Mouse (Mus musculus) heart, postnatal 0 days (tissue): ENCODE data around the gene Ccdc144b. TPM values are rescaled to one million over a fixed set of nuclear protein-coding genes. Genes with fewer than 3 reads are reported as not detected.

Experiments used
- ATAC-seq: fragments of 200-750 bp; cut with Nextera tagmentation; 2 replicates; pipeline ENCODE4 v1.8.0; 2017; ENCODE audit warnings: low read depth, moderate number of reproducible peaks, moderate library complexity; ENCODE audit not compliant: insufficient read depth
- DNase-seq: peaks from one replicate; pipeline ENCODE4 v3.0.0-alpha.2; 2016; ENCODE audit warnings: low spot score
- H3K27ac ChIP-seq: fragments of 300-500 bp; sonication (generic); 2 replicates; pipeline ENCODE4 v1.5.1; 2014; ENCODE audit warnings: low read depth, mild to moderate bottlenecking
- H3K27me3 ChIP-seq: fragments of 300-500 bp; sonication (generic); 2 replicates; pipeline ENCODE4 v1.6.1; 2014; ENCODE audit warnings: low read length, mixed read lengths; ENCODE audit not compliant: control insufficient read depth, insufficient read depth
- H3K36me3 ChIP-seq: fragments of 300-500 bp; sonication (generic); replicated peaks from 2 replicates; pipeline ENCODE4 v1.6.1; 2014; ENCODE audit warnings: low read length, mixed read lengths; ENCODE audit not compliant: control insufficient read depth, insufficient read depth
- H3K4me1 ChIP-seq: fragments of 300-500 bp; sonication (generic); 2 replicates; pipeline ENCODE4 v1.6.1; 2014; ENCODE audit warnings: antibody characterized with exemption; ENCODE audit not compliant: control insufficient read depth, insufficient read depth
- H3K4me2 ChIP-seq: fragments of 300-500 bp; sonication (generic); 2 replicates; pipeline ENCODE4 v1.6.1; 2014; ENCODE audit warnings: low read depth, mild to moderate bottlenecking, low read length, moderate library complexity
- H3K4me3 ChIP-seq: fragments of 300-500 bp; sonication (generic); 2 replicates; pipeline ENCODE4 v1.5.1; 2014; ENCODE audit warnings: low read depth, low read length
- H3K9ac ChIP-seq: fragments of 300-500 bp; sonication (generic); replicated peaks from 2 replicates; pipeline ENCODE4 v1.6.1; 2014; ENCODE audit warnings: low read depth, low read length, mixed read lengths
- H3K9me3 ChIP-seq: fragments of 300-500 bp; sonication (generic); replicated peaks from 2 replicates; pipeline ENCODE4 v1.6.1; 2016; ENCODE audit warnings: low read length; ENCODE audit not compliant: control insufficient read depth
- CTCF ChIP-seq: IDR thresholded peaks from 2 replicates; pipeline ENCODE4 v1.5.1; 2016; ENCODE audit warnings: antibody characterized with exemption, control low read depth, low read depth
- EP300 ChIP-seq: IDR thresholded peaks from 2 replicates; pipeline ENCODE4 v1.6.1; 2016; ENCODE audit warnings: antibody characterized with exemption, low read depth
- WGBS: fragments of 180-500 bp; shearing (Covaris S2); extraction: QIAGEN DNeasy Blood & Tissue Kit; methylation state at CpG from one replicate; pipeline ENCODE4 v1.1.7; 2014; 5-methylcytosine and 5-hydroxymethylcytosine counted together
- polyA plus RNA-seq: library from polyadenylated mRNA; unstranded; fragments of >200 nt; fragmentation: Nextera tagmentation; extraction: Ambion mirVana; gene quantifications from 2 replicates; pipeline ENCODE4 v1.2.1, GENCODE M21; 2015
- total RNA-seq: library from RNA; depleted of rRNA; stranded (reverse); fragments of >200 nt; gene quantifications from 2 replicates; pipeline ENCODE4 v1.2.3, GENCODE M21; 2014; ENCODE audit warnings: low replicate concordance

Ccdc144b gene
- total and polyA plus RNA-seq, 2 experiments from 2014 or later = 0.04 TPM; not detected in 1

GRCm38 (mm10) chr3:35973551-35973950 is 79.8 kb downstream of the Ccdc144b start:
- Histone ChIP-seq H3K9ac (no peak overlapping the region), H3K9me3 (no peaks in the 10 kb centered on the region), H3K4me3 (no peak overlapping the region), H3K36me3 (peaks cover 72% of the 10 kb centered on the region), H3K27me3 (no peaks in the 10 kb centered on the region), H3K27ac (no peak overlapping the region), H3K4me1 (no peaks in the 10 kb centered on the region), H3K4me2 (no peak overlapping the region)
- DNase-seq (peak; percentile 30), ATAC-seq (peak; percentile 69)
- 62% methylated on average over 7 of the region's 7 CpGs for WGBS
- no peak for TF ChIP-seq EP300
- TF ChIP-seq CTCF = peak; percentile 76

GRCm38 (mm10) chr3:35972985-35973384 is 80.4 kb downstream of the Ccdc144b start:
- H3K27ac ChIP-seq = no peak overlapping the region
- peak; percentile 67 for TF ChIP-seq CTCF
- no peak for TF ChIP-seq EP300
- H3K9ac ChIP-seq = no peak overlapping the region
- H3K36me3 ChIP-seq = peaks cover 72% of the 10 kb centered on the region
- H3K27me3 ChIP-seq = no peaks in the 10 kb centered on the region
- no peak for DNase-seq
- WGBS = 82% methylated on average over 4 of the region's 4 CpGs
- ATAC-seq = peak; percentile 72
- H3K4me3 ChIP-seq = no peak overlapping the region
- H3K4me2 ChIP-seq = no peak overlapping the region
- no peaks in the 10 kb centered on the region for H3K4me1 ChIP-seq
- no peaks in the 10 kb centered on the region for H3K9me3 ChIP-seq

GRCm38 (mm10) chr3:35971149-35971548 is 82.2 kb downstream of the Ccdc144b start:
- H3K4me3 ChIP-seq = no peak overlapping the region
- H3K36me3 ChIP-seq = peaks cover 65% of the 10 kb centered on the region
- DNase-seq (no peak), ATAC-seq (no peak)
- TF ChIP-seq CTCF (no peak), EP300 (no peak)
- no peaks in the 10 kb centered on the region for H3K4me1 ChIP-seq
- no peak overlapping the region for H3K4me2 ChIP-seq
- no peak overlapping the region for H3K27ac ChIP-seq
- H3K9ac ChIP-seq = no peak overlapping the region
- no peaks in the 10 kb centered on the region for H3K27me3 ChIP-seq
- WGBS = 90% methylated on average over 12 of the region's 12 CpGs
- H3K9me3 ChIP-seq = no peaks in the 10 kb centered on the region

GRCm38 (mm10) chr3:35970441-35970840 is 82.9 kb downstream of the Ccdc144b start:
- H3K4me3 ChIP-seq = no peak overlapping the region
- no peak overlapping the region for H3K9ac ChIP-seq
- H3K27ac ChIP-seq = no peak overlapping the region
- no peaks in the 10 kb centered on the region for H3K27me3 ChIP-seq
- 84% methylated on average over 4 of the region's 4 CpGs for WGBS
- ATAC-seq (no peak), DNase-seq (no peak)
- H3K36me3 ChIP-seq = peaks cover 58% of the 10 kb centered on the region
- H3K9me3 ChIP-seq = no peaks in the 10 kb centered on the region
- TF ChIP-seq CTCF (no peak), EP300 (no peak)
- H3K4me1 ChIP-seq = no peaks in the 10 kb centered on the region
- H3K4me2 ChIP-seq = no peak overlapping the region

- WGBS = 87% methylated on average over 8 of the region's 8 CpGs
- H3K9ac ChIP-seq = no peak overlapping the region
- H3K27ac ChIP-seq = no peak overlapping the region
Measured at GRCm38 (mm10) chr3:35967366-35967921, 85.9 kb downstream of the Ccdc144b start.

GRCm38 (mm10) chr3:35966493-35966892 is 86.9 kb downstream of the Ccdc144b start:
- H3K36me3 ChIP-seq = peaks cover 55% of the 10 kb centered on the region
- WGBS = 81% methylated on average over 2 of the region's 2 CpGs
- H3K4me2 ChIP-seq = no peak overlapping the region
- DNase-seq (no peak), ATAC-seq (no peak)
- TF ChIP-seq CTCF = no peak
- no peak for TF ChIP-seq EP300
- no peaks in the 10 kb centered on the region for H3K27me3 ChIP-seq
- H3K4me3 ChIP-seq = no peak overlapping the region
- H3K27ac ChIP-seq = no peak overlapping the region
- no peaks in the 10 kb centered on the region for H3K4me1 ChIP-seq
- H3K9ac ChIP-seq = no peak overlapping the region
- no peaks in the 10 kb centered on the region for H3K9me3 ChIP-seq

More at GRCm38 (mm10) chr3:35967366-35967921, 85.9 kb downstream of the Ccdc144b start:
- Histone ChIP-seq H3K4me1 (no peaks in the 10 kb centered on the region), H3K4me2 (no peak overlapping the region), H3K36me3 (peaks cover 59% of the 10 kb centered on the region), H3K27me3 (no peaks in the 10 kb centered on the region), H3K9me3 (no peaks in the 10 kb centered on the region), H3K4me3 (no peak overlapping the region)
- TF ChIP-seq CTCF = no peak
- no peak for TF ChIP-seq EP300
- no peak for ATAC-seq
- DNase-seq = no peak
